ENCODE assay signal across 21 mouse cellular contexts in genomic region chr10:69179341-69179740, GRCm38 (mm10). TPM values are rescaled to one million over a fixed set of nuclear protein-coding genes. Genes with fewer than 3 reads are reported as not detected.
DNase-seq lines count a peak whose midpoint lies in the region; ATAC-seq and TF ChIP-seq lines count a peak whose summit lies in the region.
"Had no signal": no experiment of that assay in that cellular context is flagged by ENCODE, and none has a peak within 500 bp of the region (broad histone marks: within the 10 kb centered on the region; RNA-seq: fewer than 3 reads in every experiment).

No protein-coding gene starts in this region.

- peaks cover 1% of the 10 kb centered on the region; the same call in 1 of the 2 replicates for H3K36me3 ChIP-seq in liver, adult 2 months (ENCODE audit: control insufficient read depth, insufficient read depth, low read length)
- H3K36me3 ChIP-seq in liver, embryonic 11.5 days (ENCODE audit: control insufficient read depth, insufficient read depth, low read length) = no peaks in the 10 kb centered on the region
- H3K36me3 ChIP-seq in stomach, postnatal 0 days (ENCODE audit: control insufficient read depth, insufficient read depth, low read length) = no peaks in the 10 kb centered on the region
- H3K36me3 ChIP-seq: embryonic facial prominence, embryonic 15.5 days; forebrain, embryonic 10.5 days; forebrain, embryonic 15.5 days; heart, embryonic 15.5 days; hindbrain, embryonic 10.5 days had no signal

- no peak for DNase-seq in liver, adult 2 months (ENCODE audit: extremely low read depth, low read depth, low spot score)
- no peak for DNase-seq in liver, embryonic 11.5 days (ENCODE audit: low spot score)
- DNase-seq in ES-CJ7 (ENCODE audit: low read depth, low spot score) (peak; percentile 12), Patski (ENCODE audit: low read depth, low spot score) (no peak)
- DNase-seq in stomach, postnatal 0 days (ENCODE audit: low spot score) = no peak
- no peak for DNase-seq in cerebellum, adult 9-11 months
- no peak for DNase-seq in thymus, postnatal 14 days
- DNase-seq: adrenal gland, postnatal 14 days; cerebellum, adult 18-20 months; cerebellum, postnatal 14 days; embryo, embryonic 11 days; heart, adult 2 months; kidney, adult 11 months had no signal

- POLR2A ChIA-PET in Patski (lab: Charles Lee) = no interaction called here

- no peak for TF ChIP-seq POLR2A in liver, adult 2 months (IDR thresholded peaks at IDR 0.05; ENCODE audit: extremely low read depth, insufficient read depth, low read length)

- peaks cover 2% of the 10 kb centered on the region; the same call in 1 of the 2 replicates for H3K79me2 ChIP-seq in liver, adult 2 months (ENCODE audit: control insufficient read depth, insufficient read depth, low read length)

- H3K9me3 ChIP-seq in liver, embryonic 11.5 days (ENCODE audit: control insufficient read depth, low read length) = peaks cover 2% of the 10 kb centered on the region; the same call in 1 of the 2 replicates
- H3K9me3 ChIP-seq in stomach, postnatal 0 days (ENCODE audit: control insufficient read depth, low read length) = no peaks in the 10 kb centered on the region
- H3K9me3 ChIP-seq: embryonic facial prominence, embryonic 15.5 days; forebrain, embryonic 15.5 days; heart, embryonic 15.5 days; hindbrain, embryonic 10.5 days had no signal

- in situ Hi-C loops in Patski (cut with MboI; ENCODE audit: low pct_unique_long_range_greater_than_20kb) = no loop called here

- no peak overlapping the region for H3K4me3 ChIP-seq in liver, adult 2 months (ENCODE audit: insufficient read depth, low read depth, low read length)
- no peak overlapping the region for H3K4me3 ChIP-seq in liver, embryonic 11.5 days (ENCODE audit: low read depth, low read length)
- H3K4me3 ChIP-seq in stomach, postnatal 0 days (ENCODE audit: low read depth, low read length) = no peak overlapping the region
- H3K4me3 ChIP-seq: embryonic facial prominence, embryonic 15.5 days; erythroblast, embryonic 14.5 days; forebrain, embryonic 10.5 days; forebrain, embryonic 15.5 days; heart, adult 2 months; heart, embryonic 15.5 days; hindbrain, embryonic 10.5 days had no signal

- no peak overlapping the region for H3K27ac ChIP-seq in liver, adult 2 months (replicated peaks; ENCODE audit: insufficient read depth, low read depth, low read length)
- H3K27ac ChIP-seq in liver, embryonic 11.5 days (ENCODE audit: low read depth, low read length) = no peak overlapping the region
- no peak overlapping the region for H3K27ac ChIP-seq in stomach, postnatal 0 days (replicated peaks)
- H3K27ac ChIP-seq: embryonic facial prominence, embryonic 15.5 days; forebrain, embryonic 10.5 days; forebrain, embryonic 15.5 days; heart, adult 2 months; heart, embryonic 15.5 days; hindbrain, embryonic 10.5 days; hindbrain, embryonic 14.5 days had no signal

- CTCF ChIA-PET in Patski (lab: Charles Lee) = interaction anchor here (1.3 kb wide), 1 partner anchor 11 kb away, joined by 3 read pairs; no protein-coding TSS in a partner anchor

- H3K9ac ChIP-seq in liver, adult 2 months (ENCODE audit: low read depth, low read length) = no peak overlapping the region
- H3K9ac ChIP-seq in liver, embryonic 11.5 days (ENCODE audit: low read depth, low read length) = no peak overlapping the region
- no peak overlapping the region for H3K9ac ChIP-seq in stomach, postnatal 0 days (ENCODE audit: low read length)
- H3K9ac ChIP-seq: embryonic facial prominence, embryonic 15.5 days; forebrain, embryonic 15.5 days; heart, embryonic 15.5 days; hindbrain, embryonic 14.5 days had no signal

- H3K27me3 ChIP-seq in liver, adult 2 months (ENCODE audit: control insufficient read depth, insufficient read depth, low read length) = no peaks in the 10 kb centered on the region
- H3K27me3 ChIP-seq in liver, embryonic 11.5 days (replicated peaks; ENCODE audit: control insufficient read depth, insufficient read depth, low read length) = no peaks in the 10 kb centered on the region
- H3K27me3 ChIP-seq in Patski = no peaks in the 10 kb centered on the region
- no peaks in the 10 kb centered on the region for H3K27me3 ChIP-seq in stomach, postnatal 0 days (ENCODE audit: control insufficient read depth, insufficient read depth, low read length)
- H3K27me3 ChIP-seq: embryonic facial prominence, embryonic 15.5 days; forebrain, embryonic 15.5 days; heart, embryonic 15.5 days had no signal

- peak; percentile 29 for TF ChIP-seq CTCF in liver, adult 2 months (IDR thresholded peaks at IDR 0.05; ENCODE audit: low read depth, low read length)
- TF ChIP-seq CTCF in Patski (IDR thresholded peaks at IDR 0.05) = peak; percentile 28
- TF ChIP-seq CTCF in stomach, postnatal 0 days (IDR thresholded peaks at IDR 0.05; ENCODE audit: low read depth) = peak; percentile 39; the same call in 1 of the 2 replicates

- H3K4me1 ChIP-seq in liver, adult 2 months (ENCODE audit: control insufficient read depth, insufficient read depth, low read length) = no peaks in the 10 kb centered on the region
- no peaks in the 10 kb centered on the region for H3K4me1 ChIP-seq in liver, embryonic 11.5 days (replicated peaks; ENCODE audit: control insufficient read depth, insufficient read depth, low read length)
- H3K4me1 ChIP-seq in stomach, postnatal 0 days (replicated peaks; ENCODE audit: control insufficient read depth, insufficient read depth) = no peaks in the 10 kb centered on the region
- H3K4me1 ChIP-seq: forebrain, embryonic 10.5 days; forebrain, embryonic 15.5 days; heart, embryonic 15.5 days; hindbrain, embryonic 10.5 days had no signal

- no peak for TF ChIP-seq EP300 in stomach, postnatal 0 days (optimal IDR thresholded peaks at IDR 0.05)

- 94% methylated on average over 1 of the region's 1 CpGs for WGBS in liver, adult 2 months
- WGBS in liver, embryonic 11.5 days = 89% methylated on average over 1 of the region's 1 CpGs
- 96% methylated on average over 1 of the region's 1 CpGs for WGBS in stomach, postnatal 0 days

- H3K4me2 ChIP-seq in liver, embryonic 11.5 days = no peak overlapping the region
- H3K4me2 ChIP-seq in stomach, postnatal 0 days (replicated peaks; ENCODE audit: low read depth) = no peak overlapping the region
- H3K4me2 ChIP-seq: embryonic facial prominence, embryonic 15.5 days; forebrain, embryonic 15.5 days; heart, embryonic 11.5 days; heart, embryonic 15.5 days; hindbrain, embryonic 14.5 days had no signal

- ATAC-seq in liver, embryonic 11.5 days (replicated peaks; ENCODE audit: low FRiP score) = no peak
- no peak for ATAC-seq in Patski
- no peak for ATAC-seq in stomach, postnatal 0 days (ENCODE audit: low FRiP score, low TSS enrichment)
- ATAC-seq: forebrain, embryonic 15.5 days had no signal

RNA-seq across cellular contexts. Expression of gene Rhobtb1, which starts 28.1 kb away (rescaled TPM):
- 45.2 and 47.9 TPM in 2 replicates for total RNA-seq in liver, adult 2 months (2014; rRNA removed)
- polyA plus RNA-seq in liver, adult 2 months (2012; rRNA removed) = 14.3 and 17.4 TPM in 2 replicates
- polyA plus RNA-seq in liver, embryonic 11.5 days (2014; fragmentation: Nextera tagmentation; extraction: Ambion mirVana) = 16.1 and 17.4 TPM in 2 replicates
- 6.2 TPM for polyA plus RNA-seq in Patski (2021)
- polyA plus RNA-seq in stomach, postnatal 0 days (2015; fragmentation: Nextera tagmentation; extraction: Ambion mirVana) = 27.1 and 34.4 TPM in 2 replicates

RNA-seq across cellular contexts. Expression of gene A930033H14Rik, which starts 33.6 kb away (rescaled TPM):
- total RNA-seq in liver, adult 2 months (2014; rRNA removed) = 4.6 and 5.9 TPM in 2 replicates
- polyA plus RNA-seq in liver, adult 2 months (2012; rRNA removed) = 0.26 and 0.50 TPM in 2 replicates
- polyA plus RNA-seq in liver, embryonic 11.5 days (2014; fragmentation: Nextera tagmentation; extraction: Ambion mirVana) = 1.1 and 1.6 TPM in 2 replicates
- polyA plus RNA-seq in Patski (2021) = 6.8 TPM
- polyA plus RNA-seq in stomach, postnatal 0 days (2015; fragmentation: Nextera tagmentation; extraction: Ambion mirVana) = 1.2 and 1.5 TPM in 2 replicates
- polyA plus RNA-seq: erythroblast, embryonic 14.5 days had no signal
